Mouse (Mus musculus) thymus, adult 2 months (tissue): ENCODE data around the gene Ryr3. TPM values are rescaled to one million over a fixed set of nuclear protein-coding genes. Genes with fewer than 3 reads are reported as not detected.

Experiments used
- DNase-seq: peaks from one replicate; pipeline ENCODE4 v3.0.0; 2021
- H3K27ac ChIP-seq: fragments of 200-500 bp; 2 replicates; pipeline ENCODE4 v1.5.1; 2012; ENCODE audit warnings: low read length, control low read depth; ENCODE audit not compliant: control insufficient read depth, insufficient read depth
- H3K27me3 ChIP-seq: fragments of 200-500 bp; 2 replicates; pipeline ENCODE4 v1.6.1; 2012; ENCODE audit warnings: mild to moderate bottlenecking, low read length, moderate library complexity, mixed read lengths; ENCODE audit not compliant: control insufficient read depth, insufficient read depth
- H3K36me3 ChIP-seq: fragments of 200-500 bp; 2 replicates; pipeline ENCODE4 v1.6.1; 2012; ENCODE audit warnings: mild to moderate bottlenecking, low read length, moderate library complexity; ENCODE audit not compliant: control insufficient read depth, insufficient read depth
- H3K4me1 ChIP-seq: fragments of 200-500 bp; replicated peaks from 2 replicates; pipeline ENCODE4 v1.6.1; 2012; ENCODE audit warnings: low read length; ENCODE audit not compliant: control insufficient read depth, insufficient read depth
- H3K4me3 ChIP-seq: fragments of 200-500 bp; 2 replicates; pipeline ENCODE4 v1.5.1; 2012; ENCODE audit warnings: mild to moderate bottlenecking, low read length, control low read depth, moderate library complexity; ENCODE audit not compliant: control insufficient read depth, insufficient read depth
- CTCF ChIP-seq: fragments of 200-500 bp; IDR thresholded peaks from 2 replicates; pipeline ENCODE4 v1.5.1; 2012; ENCODE audit warnings: mild to moderate bottlenecking, control low read depth, low read length, moderate library complexity, borderline replicate concordance; ENCODE audit not compliant: control insufficient read depth, poor library complexity, insufficient read depth; ENCODE audit errors: extremely low read depth
- POLR2A ChIP-seq: fragments of 200-500 bp; IDR thresholded peaks from 2 replicates; pipeline ENCODE4 v1.6.1; 2012; ENCODE audit warnings: mild to moderate bottlenecking, low read length, control low read depth, moderate library complexity; ENCODE audit not compliant: control insufficient read depth, poor library complexity, insufficient read depth; ENCODE audit errors: extremely low read depth
- WGBS: fragments of 180-500 bp; shearing (Covaris S2); methylation state at CpG from one replicate; pipeline ENCODE4 v1.1.7; 2018; 5-methylcytosine and 5-hydroxymethylcytosine counted together
- polyA plus RNA-seq: library from polyadenylated mRNA; depleted of rRNA; stranded (reverse); fragments of >200 nt; gene quantifications from 2 replicates; pipeline ENCODE4 v1.2.3, GENCODE M21; 2012

Gene Ryr3
- polyA plus RNA-seq, 1 experiment = 0.78 TPM

DNA sequence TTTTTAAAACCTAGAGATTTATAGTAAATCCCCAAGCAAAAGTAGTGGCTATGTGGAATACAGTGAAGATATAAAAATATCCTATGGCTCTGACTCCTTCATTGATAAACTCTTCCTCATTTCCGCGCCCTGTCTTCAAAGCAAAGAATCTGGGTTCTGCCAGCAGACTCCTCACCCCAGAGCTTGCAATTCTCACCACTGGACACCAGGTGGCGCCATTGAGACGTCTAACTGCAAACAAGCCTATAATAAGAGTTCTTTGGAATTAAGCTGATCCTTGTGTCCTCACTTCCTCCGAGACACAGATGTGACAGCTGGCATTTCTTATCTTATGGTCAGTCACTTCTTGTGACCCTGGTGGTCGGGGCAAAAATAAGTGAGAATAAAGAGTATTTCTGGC is 442.1 kb downstream of the Ryr3 start:
- TF ChIP-seq POLR2A (no peak), CTCF (peak; percentile 24; the same call in 1 of the 2 replicates)
- 40% methylated on average over 6 of the region's 6 CpGs for WGBS

GRCm38 (mm10) chr2:112767665-112768064 is 449.2 kb downstream of the Ryr3 start:
- no peak overlapping the region for H3K4me3 ChIP-seq
- 77% methylated on average over 5 of the region's 5 CpGs for WGBS
- no peaks in the 10 kb centered on the region for H3K4me1 ChIP-seq
- no peak for DNase-seq
- TF ChIP-seq CTCF (no peak), POLR2A (no peak)
- H3K27me3 ChIP-seq = no peaks in the 10 kb centered on the region
- no peaks in the 10 kb centered on the region for H3K36me3 ChIP-seq
- no peak overlapping the region for H3K27ac ChIP-seq

More for the DNA sequence above, 442.1 kb downstream of the Ryr3 start:
- Histone ChIP-seq H3K27me3 (no peaks in the 10 kb centered on the region), H3K4me1 (no peaks in the 10 kb centered on the region), H3K4me3 (no peak overlapping the region), H3K27ac (no peak overlapping the region), H3K36me3 (no peaks in the 10 kb centered on the region)
- peak; percentile 54 for DNase-seq

DNA sequence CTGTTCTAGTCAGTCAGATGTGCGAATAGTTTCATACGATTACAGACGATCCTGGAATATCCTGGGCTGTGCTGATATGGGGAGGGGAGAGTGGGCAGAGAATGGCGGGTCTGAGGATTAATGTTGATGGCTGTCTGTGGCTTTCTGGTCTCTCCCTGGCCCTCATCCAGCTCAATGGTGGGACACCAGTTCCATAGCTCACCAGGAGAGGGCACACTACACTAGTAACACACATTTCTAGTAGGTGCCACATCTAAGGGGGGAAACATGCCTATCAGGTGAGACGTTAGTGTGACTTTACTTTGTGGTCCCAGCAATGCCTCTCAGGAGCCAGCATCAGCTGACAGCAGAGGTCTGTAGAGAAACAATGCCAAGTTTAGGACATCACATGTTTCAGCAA is 451.9 kb downstream of the Ryr3 start:
- Histone ChIP-seq H3K27ac (no peak overlapping the region), H3K4me3 (no peak overlapping the region), H3K27me3 (no peaks in the 10 kb centered on the region), H3K4me1 (no peaks in the 10 kb centered on the region), H3K36me3 (no peaks in the 10 kb centered on the region)
- peak; percentile 23 for DNase-seq
- whole genome bisulfite sequencing = 50% methylated on average over 5 of the region's 5 CpGs
- TF ChIP-seq POLR2A = no peak
- no peak for TF ChIP-seq CTCF

- Histone ChIP-seq H3K4me1 (no peaks in the 10 kb centered on the region), H3K27me3 (no peaks in the 10 kb centered on the region), H3K4me3 (no peak overlapping the region), H3K27ac (no peak overlapping the region), H3K36me3 (no peaks in the 10 kb centered on the region)
- DNase-seq = no peak
- 13% methylated on average over 5 of the region's 5 CpGs for WGBS
- TF ChIP-seq POLR2A (no peak), CTCF (no peak)
Measured at GRCm38 (mm10) chr2:112764274-112764673, 452.6 kb downstream of the Ryr3 start.

DNA sequence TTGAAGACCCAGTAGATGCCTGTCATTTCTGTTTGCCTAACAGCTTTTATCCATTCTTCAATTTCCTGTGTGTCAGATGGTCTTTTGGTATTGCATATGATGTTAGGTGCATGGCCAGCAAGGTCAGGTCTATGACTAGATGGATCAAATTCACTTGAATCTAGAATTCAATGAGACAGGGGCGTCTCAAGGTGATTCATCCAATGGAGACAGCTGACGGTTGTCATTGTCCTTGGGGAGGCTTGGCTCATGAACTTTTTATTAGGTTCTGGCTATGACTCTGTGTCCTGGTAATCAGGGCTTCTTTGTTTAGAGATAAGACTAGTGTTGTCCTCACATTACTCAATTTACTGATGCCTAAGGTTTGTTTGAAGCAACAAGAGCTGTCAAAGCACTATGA is 454.9 kb downstream of the Ryr3 start:
- DNase-seq = no peak
- WGBS = 95% methylated on average over 2 of the region's 2 CpGs
- Histone ChIP-seq H3K27ac (no peak overlapping the region), H3K27me3 (no peaks in the 10 kb centered on the region), H3K4me3 (no peak overlapping the region), H3K4me1 (no peaks in the 10 kb centered on the region), H3K36me3 (no peaks in the 10 kb centered on the region)
- TF ChIP-seq POLR2A (no peak), CTCF (no peak)

- WGBS = 88% methylated on average over 6 of the region's 6 CpGs
- H3K4me1 ChIP-seq = no peaks in the 10 kb centered on the region
- no peaks in the 10 kb centered on the region for H3K36me3 ChIP-seq
- H3K27ac ChIP-seq = no peak overlapping the region
- no peak overlapping the region for H3K4me3 ChIP-seq
- H3K27me3 ChIP-seq = no peaks in the 10 kb centered on the region
- no peak for DNase-seq
- no peak for TF ChIP-seq CTCF
- TF ChIP-seq POLR2A = no peak
Measured at GRCm38 (mm10) chr2:112761196-112761913, 455.5 kb downstream of the Ryr3 start.

DNA sequence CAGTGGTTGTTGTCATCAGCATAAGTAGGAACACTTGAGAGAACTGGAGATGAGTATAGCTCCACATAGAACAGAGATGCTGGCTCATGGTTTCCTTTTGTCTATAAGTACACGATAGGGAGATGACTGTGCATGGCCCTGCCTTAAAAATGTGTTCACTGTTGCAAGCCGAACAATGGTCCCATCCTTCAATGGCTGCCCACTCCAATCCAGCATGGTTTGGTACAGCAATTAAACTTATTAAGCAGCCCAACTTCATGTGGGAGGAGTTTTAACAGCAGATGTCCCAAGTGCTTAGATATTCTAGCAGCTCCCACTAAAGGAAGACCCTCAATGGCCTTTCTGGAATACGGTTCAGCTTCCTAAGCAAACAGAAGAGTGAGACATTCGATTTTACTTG is 456.2 kb downstream of the Ryr3 start:
- Histone ChIP-seq H3K27ac (no peak overlapping the region), H3K4me3 (no peak overlapping the region), H3K36me3 (no peaks in the 10 kb centered on the region), H3K27me3 (no peaks in the 10 kb centered on the region), H3K4me1 (no peaks in the 10 kb centered on the region)
- 80% methylated on average over 4 of the region's 4 CpGs for WGBS
- TF ChIP-seq POLR2A = no peak
- TF ChIP-seq CTCF = no peak
- no peak for DNase-seq
